Mouse (Mus musculus): ENCODE measurements around the gene Tmem265. TPM values are rescaled to one million over a fixed set of nuclear protein-coding genes. Genes with fewer than 3 reads are reported as not detected.

Gene Tmem265
- polyA plus RNA-seq, 1 experiment from 2014 or later, result 4.0 TPM

DNA sequence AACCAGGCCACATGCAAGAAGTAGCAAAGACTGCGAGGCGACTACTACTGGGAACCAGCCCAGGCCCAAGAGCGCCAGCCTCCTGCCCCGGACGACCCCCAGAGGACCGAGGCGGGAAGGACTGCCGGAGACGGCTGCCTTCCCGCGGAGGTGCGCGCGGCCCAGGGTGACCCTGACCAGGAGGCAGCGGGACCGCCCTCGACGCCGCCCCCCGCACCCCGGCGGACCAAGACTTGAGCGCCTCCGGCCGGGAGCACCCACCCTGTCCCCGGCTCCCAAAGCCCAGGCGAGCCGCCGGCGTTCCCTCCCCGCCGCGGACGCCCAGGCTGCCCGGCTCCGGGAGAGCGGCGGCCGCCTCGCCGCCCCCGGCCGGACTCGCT, 53.3 kb downstream of the Tmem265 start:
- Histone ChIP-seq H3K27me3 (ENCODE audit: control insufficient read depth, insufficient read depth, low read length) (no peaks in the 10 kb centered on the region), H3K4me3 (ENCODE audit: low read depth, low read length) (peak overlapping the region; percentile 99), H3K9ac (ENCODE audit: low read length) (peak overlapping the region; percentile 98), H3K4me2 (peak overlapping the region; percentile 62), H3K27ac (ENCODE audit: low read depth, low read length) (peak overlapping the region; percentile 83; the same call in 1 of the 2 replicates), H3K36me3 (ENCODE audit: control insufficient read depth, insufficient read depth, low read length) (peaks cover 26% of the 10 kb centered on the region), H3K4me1 (ENCODE audit: control insufficient read depth, insufficient read depth, low read length) (peaks cover 8% of the 10 kb centered on the region), H3K9me3 (ENCODE audit: control insufficient read depth, low read length) (no peaks in the 10 kb centered on the region)
- peak; percentile 26 for ATAC-seq (ENCODE audit: low FRiP score)
- peak; percentile 94 for DNase-seq (ENCODE audit: low spot score, missing footprints)
- WGBS, result under 1% methylated on average over 39 of the region's 44 CpGs

DNA sequence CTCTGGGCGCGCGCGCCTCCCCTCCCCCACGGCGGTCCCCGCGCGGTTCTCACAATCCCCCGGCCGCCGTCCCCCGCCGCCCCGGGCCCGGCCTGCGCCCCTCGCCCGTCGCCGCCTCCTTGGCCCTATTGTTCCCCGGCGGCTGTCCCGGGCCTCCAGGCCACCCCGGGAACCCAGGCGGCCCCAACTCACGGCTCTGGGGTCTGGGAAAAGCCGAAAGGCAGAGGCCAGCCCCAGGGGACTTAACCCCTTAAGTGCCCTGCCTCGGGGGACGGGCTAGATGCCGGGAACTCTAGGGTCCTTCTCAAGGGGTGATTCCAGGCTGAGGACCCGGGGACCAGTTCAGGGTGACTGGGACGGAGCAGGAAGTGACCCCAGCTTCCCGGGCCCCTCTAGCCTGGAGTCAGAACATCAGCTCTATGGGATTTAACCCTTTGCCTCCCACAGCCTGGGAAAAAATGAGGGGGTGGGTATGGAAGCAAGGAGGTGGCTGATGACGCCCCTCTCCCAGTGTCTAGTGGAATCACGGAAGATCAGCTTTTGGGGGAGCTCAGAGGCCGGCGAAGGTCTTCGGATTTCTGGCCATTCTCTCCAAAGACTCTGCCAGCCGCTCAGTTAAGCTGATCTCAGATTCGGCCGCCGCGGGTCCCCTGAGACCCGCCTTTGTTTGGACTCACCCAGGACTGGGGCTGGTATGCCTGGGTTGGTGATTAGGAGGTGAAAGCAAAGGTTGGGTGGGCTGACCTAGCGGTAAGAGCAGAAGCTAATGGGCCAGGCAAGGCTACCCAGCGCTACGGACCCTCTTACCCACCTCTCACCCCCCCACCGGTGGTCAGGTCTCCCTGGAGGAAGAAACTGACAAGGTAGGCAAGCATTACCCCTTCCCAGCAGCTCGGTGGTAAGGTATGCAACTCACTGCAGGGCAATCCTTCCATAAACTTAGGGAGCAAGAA, 54.0 kb downstream of the Tmem265 start, which contains the start of gene Zfp629:
TSS of gene Zfp629 (minus strand) at position 907 of the 953 bp plus-strand sequence.
- whole genome bisulfite sequencing, result under 1% methylated on average over 40 of the region's 50 CpGs
- peaks cover 19% of the 10 kb centered on the region for H3K36me3 ChIP-seq (ENCODE audit: control insufficient read depth, insufficient read depth, low read length)
- no peaks in the 10 kb centered on the region for H3K9me3 ChIP-seq (ENCODE audit: control insufficient read depth, low read length)
- no peaks in the 10 kb centered on the region for H3K27me3 ChIP-seq (ENCODE audit: control insufficient read depth, insufficient read depth, low read length)
- H3K4me2 ChIP-seq, result peak within 1 kb of the TSS; percentile 62
- ATAC-seq (ENCODE audit: low FRiP score), result peak; percentile 92
- peaks cover 8% of the 10 kb centered on the region for H3K4me1 ChIP-seq (ENCODE audit: control insufficient read depth, insufficient read depth, low read length)
- H3K9ac ChIP-seq (ENCODE audit: low read length), result peak within 1 kb of the TSS; percentile 98
- peak; percentile 99 for DNase-seq (ENCODE audit: low spot score, missing footprints)
- H3K27ac ChIP-seq (ENCODE audit: low read depth, low read length), result peak within 1 kb of the TSS; percentile 83
- peak within 1 kb of the TSS; percentile 99 for H3K4me3 ChIP-seq (ENCODE audit: low read depth, low read length)

DNA sequence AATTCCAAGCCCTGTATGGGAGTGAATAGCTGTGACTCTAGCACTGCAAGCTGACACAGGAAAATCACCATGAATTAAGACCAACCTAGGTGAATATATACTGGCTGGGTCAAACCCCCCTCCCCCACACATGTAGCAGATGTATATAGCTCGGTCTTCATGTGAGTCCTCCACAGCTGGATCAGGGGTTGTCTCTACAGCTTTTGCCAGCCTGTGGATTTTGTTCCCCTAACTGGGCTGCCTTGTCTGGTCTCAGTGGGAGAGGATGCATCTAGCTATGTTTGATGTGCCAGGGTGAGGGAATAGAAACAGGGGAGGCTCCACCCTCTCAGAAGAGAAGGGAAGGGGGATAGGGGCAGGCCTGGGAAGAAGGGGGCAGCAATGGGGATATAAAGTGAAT, 55.1 kb downstream of the Tmem265 start:
- Histone ChIP-seq H3K9me3 (ENCODE audit: control insufficient read depth, low read length) (no peaks in the 10 kb centered on the region), H3K27me3 (ENCODE audit: control insufficient read depth, insufficient read depth, low read length) (no peaks in the 10 kb centered on the region), H3K4me2 (peak overlapping the region; percentile 62; the same call in 1 of the 2 replicates), H3K4me1 (ENCODE audit: control insufficient read depth, insufficient read depth, low read length) (peaks cover 8% of the 10 kb centered on the region), H3K4me3 (ENCODE audit: low read depth, low read length) (no peak overlapping the region), H3K9ac (ENCODE audit: low read length) (no peak overlapping the region), H3K36me3 (ENCODE audit: control insufficient read depth, insufficient read depth, low read length) (peaks cover 7% of the 10 kb centered on the region), H3K27ac (ENCODE audit: low read depth, low read length) (no peak overlapping the region)
- WGBS, result 81% methylated on average over 1 of the region's 1 CpGs
- ATAC-seq (ENCODE audit: low FRiP score) (no peak), DNase-seq (ENCODE audit: low spot score, missing footprints) (peak; percentile 89)

Other genes with a start within 250 kb of the Tmem265 start
- gene Zfp768, start 215.8 kb upstream of the Tmem265 start, polyA plus RNA-seq (2014; fragmentation: Nextera tagmentation; extraction: Ambion mirVana), result 5.8 and 7.5 TPM in 2 replicates
- 6.4 and 6.5 TPM in 2 replicates for gene Zfp747, start 185.3 kb upstream of the Tmem265 start, polyA plus RNA-seq (2014; fragmentation: Nextera tagmentation; extraction: Ambion mirVana)
- 6.1 and 6.5 TPM in 2 replicates for gene 9130019O22Rik, start 174.2 kb upstream of the Tmem265 start, polyA plus RNA-seq (2014; fragmentation: Nextera tagmentation; extraction: Ambion mirVana)
- gene E430018J23Rik, start 167.8 kb upstream of the Tmem265 start, polyA plus RNA-seq (2014; fragmentation: Nextera tagmentation; extraction: Ambion mirVana), result 5.0 and 6.4 TPM in 2 replicates
- gene Zfp764, start 154.6 kb upstream of the Tmem265 start, polyA plus RNA-seq (2014; fragmentation: Nextera tagmentation; extraction: Ambion mirVana), result 6.8 and 7.1 TPM in 2 replicates
- 32.7 and 34.5 TPM in 2 replicates for gene Zfp688, start 139.3 kb upstream of the Tmem265 start, polyA plus RNA-seq (2014; fragmentation: Nextera tagmentation; extraction: Ambion mirVana)
- 12.6 and 15.0 TPM in 2 replicates for gene Zfp689, start 112.2 kb upstream of the Tmem265 start, polyA plus RNA-seq (2014; fragmentation: Nextera tagmentation; extraction: Ambion mirVana)
- 70.3 and 72.4 TPM in 2 replicates for gene Prr14, start 101.8 kb upstream of the Tmem265 start, polyA plus RNA-seq (2014; fragmentation: Nextera tagmentation; extraction: Ambion mirVana)
- 9.8 and 10.7 TPM in 2 replicates for gene Fbrs, start 82.2 kb upstream of the Tmem265 start, polyA plus RNA-seq (2014; fragmentation: Nextera tagmentation; extraction: Ambion mirVana)
- gene Srcap, start 49.4 kb upstream of the Tmem265 start, polyA plus RNA-seq (2014; fragmentation: Nextera tagmentation; extraction: Ambion mirVana), result 49.6 and 52.1 TPM in 2 replicates
- 19.2 and 20.2 TPM in 2 replicates for gene Gm42715, start 41.8 kb upstream of the Tmem265 start, polyA plus RNA-seq (2014; fragmentation: Nextera tagmentation; extraction: Ambion mirVana)
- 55.1 and 56.2 TPM in 2 replicates for gene Phkg2, start 11.9 kb downstream of the Tmem265 start, polyA plus RNA-seq (2014; fragmentation: Nextera tagmentation; extraction: Ambion mirVana)
- gene Ccdc189, start 27.2 kb downstream of the Tmem265 start, polyA plus RNA-seq (2014; fragmentation: Nextera tagmentation; extraction: Ambion mirVana), result 13.4 and 15.8 TPM in 2 replicates
- 36.5 and 39.2 TPM in 2 replicates for gene Rnf40, start 27.4 kb downstream of the Tmem265 start, polyA plus RNA-seq (2014; fragmentation: Nextera tagmentation; extraction: Ambion mirVana)
- gene Zfp629, start 54.4 kb downstream of the Tmem265 start, polyA plus RNA-seq (2014; fragmentation: Nextera tagmentation; extraction: Ambion mirVana), result 32.1 and 34.4 TPM in 2 replicates
- gene Bcl7c, start 147.5 kb downstream of the Tmem265 start, polyA plus RNA-seq (2014; fragmentation: Nextera tagmentation; extraction: Ambion mirVana), result 44.3 and 52.2 TPM in 2 replicates
- 4.0 and 4.6 TPM in 2 replicates for gene Ctf1, start 151.3 kb downstream of the Tmem265 start, polyA plus RNA-seq (2014; fragmentation: Nextera tagmentation; extraction: Ambion mirVana)
- 0.12 TPM in 1 of 2 replicates, not detected in the other for gene Ctf2, start 170.8 kb downstream of the Tmem265 start, polyA plus RNA-seq (2014; fragmentation: Nextera tagmentation; extraction: Ambion mirVana)
- 8.3 and 9.3 TPM in 2 replicates for gene Fbxl19, start 183.2 kb downstream of the Tmem265 start, polyA plus RNA-seq (2014; fragmentation: Nextera tagmentation; extraction: Ambion mirVana)
- gene Orai3, start 208.4 kb downstream of the Tmem265 start, polyA plus RNA-seq (2014; fragmentation: Nextera tagmentation; extraction: Ambion mirVana), result 6.1 and 6.3 TPM in 2 replicates
- 19.0 and 22.1 TPM in 2 replicates for gene Setd1a, start 215.3 kb downstream of the Tmem265 start, polyA plus RNA-seq (2014; fragmentation: Nextera tagmentation; extraction: Ambion mirVana)
- gene Gm49388, start 224.2 kb downstream of the Tmem265 start, polyA plus RNA-seq (2014; fragmentation: Nextera tagmentation; extraction: Ambion mirVana), result not detected in 2 replicates
- gene Hsd3b7, start 239.2 kb downstream of the Tmem265 start, polyA plus RNA-seq (2014; fragmentation: Nextera tagmentation; extraction: Ambion mirVana), result 7.9 and 8.2 TPM in 2 replicates